Mouse (Mus musculus) natural killer cell, adult 2 months (primary cell): ENCODE data around the gene Myo3b.

Source experiments
- DNase-seq, 2 experiments: peaks; one replicate each; pipeline ENCODE4 v3.0.0; 2022; ENCODE audit warnings: low spot score in 2 of 2

Myo3b gene

DNA sequence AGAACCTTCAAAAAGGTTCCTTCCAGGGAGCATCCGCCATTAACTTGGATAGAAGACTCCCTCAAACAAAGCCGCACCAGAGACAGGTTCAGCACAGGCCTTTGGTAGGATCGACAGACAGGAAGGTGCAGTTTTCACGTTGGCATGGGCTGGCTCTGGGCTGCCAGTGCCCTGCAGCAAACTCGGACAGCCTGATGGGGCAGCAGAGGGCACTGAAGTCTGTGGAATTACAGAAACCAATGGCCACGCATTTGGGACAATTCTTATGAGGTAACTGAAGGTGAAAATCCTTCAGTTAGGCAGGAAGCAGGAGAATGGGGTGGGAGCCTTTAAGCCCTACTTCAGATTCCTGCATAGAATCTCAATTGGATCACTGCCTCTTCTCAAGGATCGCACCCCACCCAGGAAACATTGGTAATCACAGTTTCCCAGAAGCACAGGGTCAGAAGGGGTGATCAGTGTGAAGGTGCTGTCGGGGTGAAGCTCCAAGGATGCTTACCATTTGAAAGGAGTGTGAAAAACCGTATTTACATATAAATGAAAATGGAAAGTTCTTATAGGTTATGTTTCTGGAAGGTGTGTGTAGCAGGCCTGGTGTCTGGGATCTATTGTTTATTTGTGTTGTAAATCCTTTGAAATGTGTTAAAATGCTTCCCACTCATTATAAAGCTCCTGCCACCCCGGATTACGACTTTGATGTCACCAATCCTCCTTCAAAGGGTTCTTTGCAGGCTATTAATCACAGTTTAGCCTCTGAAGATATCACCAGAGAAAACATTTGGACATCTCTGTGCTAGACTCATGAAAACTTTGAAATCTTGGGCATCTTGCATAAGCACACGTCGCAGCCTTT, 239.7 kb downstream of the Myo3b start:
- DNase-seq: no peak

DNA sequence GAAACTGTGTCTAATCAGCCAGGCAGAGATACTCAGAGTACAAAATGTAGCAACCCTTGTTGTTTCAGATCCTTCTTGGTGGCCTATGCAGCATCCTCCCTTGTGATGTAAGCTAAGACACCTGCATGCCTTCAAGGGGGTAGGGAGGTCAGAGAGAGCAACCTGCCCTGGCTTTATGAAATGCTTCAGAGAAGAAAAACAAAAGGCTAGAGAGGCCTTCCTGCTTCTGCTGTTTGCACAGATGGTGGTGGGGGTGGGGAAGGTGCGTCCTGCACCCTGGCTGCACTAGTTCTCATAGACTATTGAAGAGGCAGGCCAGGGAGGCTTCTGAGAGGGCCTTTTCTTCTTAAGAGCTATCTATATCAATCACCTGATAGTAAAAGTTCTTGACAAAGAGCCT, 245.2 kb downstream of the Myo3b start:
- no peak for DNase-seq

DNA sequence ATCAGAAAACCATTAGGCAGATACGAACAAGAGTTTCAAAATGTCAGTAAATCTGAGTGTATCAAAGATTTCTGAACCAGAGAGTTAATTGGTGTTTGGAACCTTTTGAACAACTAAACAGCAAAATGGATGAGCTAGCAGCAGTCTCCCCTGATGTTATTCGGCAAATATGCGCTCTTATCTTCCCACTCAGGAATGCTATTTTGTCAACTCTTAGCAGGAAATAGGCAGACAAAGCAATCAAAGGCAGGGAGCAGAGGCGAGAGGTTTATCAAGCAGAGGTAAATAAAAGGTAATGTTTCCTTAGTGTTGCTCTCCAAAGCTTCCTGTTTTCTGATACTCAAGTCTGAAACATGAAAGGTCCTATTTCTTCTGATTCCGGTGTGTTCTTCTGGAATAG, 252.1 kb downstream of the Myo3b start:
- DNase-seq: no peak

DNA sequence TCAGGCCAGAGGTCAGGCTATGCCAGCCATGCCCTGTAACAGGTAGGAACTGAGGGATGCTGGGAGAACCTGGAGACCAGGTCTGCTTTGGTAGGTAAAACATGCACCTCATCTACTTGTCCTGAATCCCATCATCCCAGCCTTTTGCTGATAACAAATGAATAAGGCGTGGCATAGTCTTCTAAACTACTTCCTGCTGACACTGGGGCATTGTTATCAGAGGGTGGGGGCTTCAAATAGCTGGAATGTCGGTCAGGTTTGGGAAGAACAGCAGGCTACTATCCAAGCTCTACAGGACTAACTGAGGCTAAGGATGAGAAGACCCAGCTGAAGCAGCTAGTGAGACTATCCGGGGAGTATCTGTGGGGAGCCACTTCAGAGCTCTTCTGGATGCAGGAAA, 253.8 kb downstream of the Myo3b start:
- DNase-seq: no peak

DNA sequence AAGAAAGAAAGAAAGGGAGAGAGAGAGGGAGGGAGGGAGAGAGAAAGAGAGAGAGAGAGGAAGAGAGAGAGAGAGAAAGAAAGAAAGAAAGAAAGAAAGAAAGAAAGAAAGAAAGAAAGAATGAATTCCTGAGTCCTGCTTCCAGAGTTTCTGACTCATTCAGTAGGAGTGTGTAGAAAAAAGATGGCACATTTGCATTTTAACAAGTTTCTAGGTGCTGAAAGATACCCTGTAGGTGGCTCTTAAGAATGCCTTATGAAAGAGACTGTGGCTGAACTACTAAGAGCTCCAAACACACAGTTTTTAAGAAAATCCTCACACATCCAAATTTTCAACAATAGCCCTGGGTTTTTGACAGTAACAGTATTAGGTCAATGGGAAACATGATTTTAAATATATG, 264.0 kb downstream of the Myo3b start:
- DNase-seq: no peak

DNA sequence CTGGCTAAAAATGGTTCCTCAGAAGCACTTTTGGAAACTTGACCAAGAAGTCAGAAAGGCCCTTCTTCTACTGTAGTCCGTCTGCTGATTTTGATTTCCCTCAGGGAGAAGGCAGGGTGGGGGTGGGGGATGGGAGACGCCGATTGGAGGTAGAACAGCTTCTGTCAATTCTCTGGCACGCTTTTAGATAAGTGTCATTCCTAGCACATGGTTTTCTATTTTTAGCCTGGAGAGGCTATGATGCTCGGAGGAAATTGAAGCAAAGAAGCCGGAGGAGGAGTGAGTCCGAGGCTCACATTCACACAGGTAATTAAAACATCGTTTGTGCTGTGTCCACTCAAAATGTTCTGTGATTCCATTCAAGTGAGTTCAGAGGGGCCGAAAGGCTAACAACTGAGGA, 276.2 kb downstream of the Myo3b start:
- no peak for DNase-seq

DNA sequence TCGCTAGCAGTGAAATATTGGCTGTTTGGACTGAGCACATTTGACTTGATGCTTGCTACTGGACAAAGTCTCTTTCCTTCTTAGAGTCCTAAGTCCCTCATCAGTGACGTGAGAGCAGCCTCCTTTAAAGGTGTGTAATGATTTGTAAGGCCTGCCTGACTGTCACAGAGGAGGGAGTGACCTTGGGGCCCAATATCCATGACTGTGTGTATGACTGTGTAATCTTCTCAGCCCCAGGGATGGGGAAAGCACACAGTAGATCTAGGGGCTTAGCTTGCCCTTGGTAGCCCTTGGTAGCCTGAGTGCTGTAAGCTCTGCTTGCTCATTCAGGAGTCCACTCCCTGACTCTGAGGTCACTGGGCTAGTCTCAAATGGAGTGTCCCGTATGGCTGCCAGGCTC, 276.8 kb downstream of the Myo3b start:
- DNase-seq: no peak

DNA sequence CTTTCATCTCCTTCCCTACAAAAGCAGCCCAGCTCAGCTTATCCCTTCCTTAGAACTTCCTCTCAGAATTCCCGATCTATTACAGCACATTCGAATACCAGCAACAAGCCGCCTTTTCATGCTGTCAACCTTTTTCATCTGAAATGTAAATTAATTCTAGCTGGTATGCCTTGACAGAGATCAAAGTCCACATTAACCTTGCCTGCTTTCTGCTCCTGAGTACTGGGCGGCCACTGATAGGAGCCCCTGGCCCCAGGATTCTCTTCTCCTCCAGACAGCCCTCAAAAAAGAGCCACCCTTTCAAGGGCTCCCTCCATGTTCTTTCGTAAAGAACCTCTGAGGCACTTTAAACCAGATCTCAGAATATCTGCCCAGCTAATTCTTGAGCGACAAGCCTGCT, 278.9 kb downstream of the Myo3b start:
- no peak for DNase-seq

DNA sequence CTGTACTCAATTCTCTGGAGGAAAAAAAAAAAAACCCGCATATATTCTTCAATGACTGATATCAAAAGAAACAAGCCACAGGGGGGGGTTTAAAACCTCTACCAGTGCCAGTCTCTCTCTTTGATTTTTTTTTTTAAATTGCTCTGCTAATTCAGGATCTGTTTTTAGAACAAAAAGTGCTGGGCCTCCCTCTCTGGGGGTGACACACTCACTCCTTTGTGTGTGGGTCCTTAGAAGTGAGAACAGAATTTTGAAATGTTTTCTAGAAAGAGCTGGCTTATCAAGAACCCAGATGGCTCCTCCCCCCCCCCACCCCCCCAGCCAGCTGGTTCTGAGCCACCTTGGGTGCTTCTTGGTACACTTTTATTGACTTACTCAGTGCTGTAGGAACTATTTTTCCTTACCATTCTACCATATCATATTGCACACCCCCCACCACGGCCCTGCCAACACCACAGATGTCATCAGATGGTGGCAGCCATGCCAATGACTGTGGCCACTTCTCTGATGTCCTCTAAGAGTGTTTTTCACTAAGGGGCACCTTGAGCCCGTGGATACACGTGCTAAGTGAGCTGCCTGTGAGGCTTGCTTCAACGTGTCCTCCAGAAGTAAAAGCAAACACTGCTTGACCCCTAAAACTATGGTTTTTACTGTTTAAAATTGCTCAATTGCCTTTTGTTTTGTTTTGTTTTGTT, 280.1 kb downstream of the Myo3b start:
- no peak for DNase-seq

DNA sequence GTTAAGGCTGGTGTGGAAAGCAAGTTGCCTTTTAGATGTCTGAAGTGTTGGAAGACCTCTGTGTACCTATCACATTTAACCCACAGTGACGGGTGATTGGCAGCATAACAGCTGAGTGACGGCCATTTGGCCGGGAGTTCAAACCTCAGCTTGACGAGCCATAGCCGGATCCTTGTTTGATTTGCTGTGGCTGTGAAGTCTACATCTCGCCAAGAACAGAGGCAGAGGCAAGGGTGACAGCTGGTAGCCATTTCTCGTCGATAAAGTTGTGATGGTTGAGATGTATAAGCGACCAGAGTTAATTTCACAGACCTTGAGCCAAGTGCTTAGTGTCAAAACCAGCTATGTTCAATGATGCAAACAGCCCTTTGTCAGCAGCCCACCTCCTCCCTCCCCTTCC, 283.8 kb downstream of the Myo3b start:
- DNase-seq: no peak

DNA sequence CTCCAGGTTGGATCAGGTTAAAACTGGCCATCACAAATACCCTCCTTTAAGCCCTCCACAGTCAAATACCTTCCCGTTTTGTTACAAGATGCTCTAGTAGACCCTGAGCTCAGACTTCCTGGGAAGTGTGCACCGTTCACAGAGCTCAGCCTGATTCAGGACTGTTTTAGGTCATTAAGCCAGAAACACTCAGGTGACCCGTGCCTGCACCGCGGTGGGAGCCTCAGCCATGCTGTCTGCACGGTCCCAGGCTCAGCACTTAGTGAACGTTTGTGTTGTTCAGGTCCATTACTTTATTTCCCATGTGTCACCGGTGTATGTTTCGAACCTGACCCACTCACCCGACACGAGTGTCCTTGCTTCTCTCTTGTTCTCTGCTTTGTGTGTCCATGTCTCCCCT, 288.7 kb downstream of the Myo3b start:
- DNase-seq: no peak

DNA sequence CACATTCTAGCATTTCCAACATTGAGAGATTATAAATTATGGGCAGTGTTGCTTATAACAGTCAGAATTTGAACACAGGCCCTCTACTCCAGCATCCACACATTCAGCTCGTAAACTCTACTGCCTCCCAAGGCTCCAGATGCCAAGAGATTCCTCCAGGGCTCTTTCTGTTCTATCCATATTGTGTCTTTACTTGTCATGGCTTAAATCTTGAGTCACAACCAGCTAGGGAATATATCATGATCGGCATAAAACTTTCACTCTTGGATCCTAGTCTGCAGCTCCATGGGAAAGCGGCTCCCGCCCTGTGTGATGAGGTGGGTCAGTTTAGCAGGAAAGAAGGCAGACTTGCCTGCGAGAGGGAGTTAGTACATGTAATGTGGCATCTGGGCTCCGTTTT, 294.0 kb downstream of the Myo3b start:
- DNase-seq: no peak

DNA sequence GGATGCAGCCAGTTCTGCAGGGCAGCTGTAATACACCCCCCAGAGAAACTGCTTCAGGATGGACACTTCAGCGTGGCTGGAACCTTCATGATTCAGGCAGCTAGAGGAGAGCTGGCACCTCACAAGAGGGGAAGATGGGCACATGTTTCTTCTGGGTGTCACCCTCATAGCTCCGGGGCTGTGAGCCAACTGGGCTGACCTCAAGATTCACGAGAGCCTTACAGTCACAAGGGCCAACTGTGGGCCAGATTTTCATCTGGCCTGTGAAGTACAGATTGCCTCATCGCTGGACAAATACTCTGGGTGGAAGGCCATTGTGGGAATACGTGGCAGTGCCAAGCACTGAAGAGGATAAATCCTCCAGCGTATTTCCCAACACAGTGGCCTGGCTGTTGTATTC, 294.6 kb downstream of the Myo3b start:
- DNase-seq: no peak

DNA sequence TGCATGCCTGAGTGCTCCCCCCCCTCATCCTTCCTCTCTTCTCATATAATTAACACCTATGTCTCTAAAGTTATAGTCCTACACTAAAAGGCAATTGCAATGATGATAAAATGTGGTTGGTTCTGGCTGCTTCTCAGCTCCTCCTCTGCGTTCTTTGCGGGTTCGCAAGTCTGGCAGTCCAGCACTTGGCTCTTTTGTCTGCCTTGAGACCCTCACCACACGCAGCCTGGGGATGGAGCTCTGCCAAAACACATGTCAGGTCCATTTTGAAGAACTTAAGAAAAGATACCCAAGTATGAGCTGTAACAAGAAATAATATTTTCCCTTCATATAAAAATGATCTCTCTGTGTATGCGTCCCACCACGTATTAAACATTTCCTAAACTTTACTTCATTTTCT, 297.6 kb downstream of the Myo3b start:
- DNase-seq: no peak

DNA sequence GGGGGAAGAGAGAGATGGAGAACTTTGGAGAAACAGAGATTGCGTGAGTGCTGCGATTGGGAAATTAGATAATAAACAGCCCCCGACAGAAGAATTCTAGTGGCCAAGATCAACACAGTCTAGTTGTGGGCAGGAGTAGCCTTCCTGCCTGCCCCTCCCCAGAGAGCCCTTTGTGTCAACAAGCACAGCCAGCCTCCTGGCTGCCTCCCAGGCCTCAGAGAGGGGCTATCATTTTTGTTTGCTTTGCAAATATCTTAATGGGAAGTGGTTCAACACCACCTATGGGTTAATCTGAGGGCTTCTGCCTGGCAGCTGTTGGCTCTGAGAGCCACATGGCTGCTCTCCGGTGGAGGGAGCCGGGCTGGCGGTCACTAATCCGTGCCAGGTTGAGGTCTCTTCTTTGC, 298.3 kb downstream of the Myo3b start:
- DNase-seq: no peak

DNA sequence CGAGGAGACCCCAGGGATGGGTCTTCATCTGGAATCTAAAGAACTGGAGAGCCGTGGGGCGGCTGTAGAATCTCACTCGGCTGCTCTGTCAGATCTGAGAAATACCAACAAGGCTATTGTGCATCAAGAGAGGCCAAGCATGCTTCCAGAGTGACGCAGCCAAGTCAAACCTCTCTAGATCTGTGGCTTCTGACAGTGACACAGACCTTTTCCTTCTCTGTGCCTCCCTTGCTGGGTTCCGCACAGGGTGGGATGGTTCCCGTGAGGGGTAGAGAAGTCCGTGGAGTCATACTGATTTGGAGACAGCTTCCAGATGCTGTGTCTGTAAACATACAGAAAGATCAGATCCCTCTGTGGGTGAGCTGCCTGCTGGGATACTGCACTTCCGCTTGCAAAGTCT, 298.9 kb downstream of the Myo3b start:
- DNase-seq: no peak

DNA sequence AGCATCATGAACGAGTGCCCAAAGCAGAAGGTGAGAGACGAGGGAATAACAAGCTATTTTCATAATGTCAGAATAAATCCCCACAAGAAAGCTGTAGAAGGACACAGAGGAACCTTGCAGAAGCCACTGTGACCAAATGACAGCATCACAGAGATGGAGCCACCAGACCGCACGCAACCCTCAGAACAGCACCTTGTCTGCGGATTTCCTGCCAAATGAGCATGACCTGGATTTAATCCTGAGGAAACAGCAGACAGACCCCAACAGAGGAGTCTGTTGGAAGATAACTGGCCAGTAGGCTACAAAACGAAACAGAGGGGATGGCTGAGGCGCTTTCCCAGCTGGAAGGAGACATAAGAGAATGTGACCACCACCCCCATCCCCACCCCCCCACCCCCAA, 300.1 kb downstream of the Myo3b start:
- no peak for DNase-seq

DNA sequence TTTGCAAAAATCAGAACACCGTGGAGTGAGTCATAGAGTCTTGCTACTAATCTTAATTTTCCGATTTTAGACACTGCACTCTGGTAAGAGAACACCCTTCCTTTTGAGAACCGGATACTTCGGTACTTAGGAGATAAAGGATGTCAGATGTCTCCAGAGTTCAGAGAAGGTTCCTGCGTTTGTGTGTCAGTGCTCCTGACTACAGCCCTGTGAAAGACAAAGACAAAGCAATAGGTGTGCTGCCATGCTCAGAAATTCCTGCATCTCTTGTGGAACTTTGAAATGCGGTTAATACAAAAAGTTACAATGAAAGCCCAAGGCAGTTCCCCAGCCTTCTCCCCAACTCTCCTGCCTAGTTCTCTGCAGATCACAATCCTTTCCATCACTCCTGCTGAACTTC, 300.6 kb downstream of the Myo3b start:
- DNase-seq: no peak

DNA sequence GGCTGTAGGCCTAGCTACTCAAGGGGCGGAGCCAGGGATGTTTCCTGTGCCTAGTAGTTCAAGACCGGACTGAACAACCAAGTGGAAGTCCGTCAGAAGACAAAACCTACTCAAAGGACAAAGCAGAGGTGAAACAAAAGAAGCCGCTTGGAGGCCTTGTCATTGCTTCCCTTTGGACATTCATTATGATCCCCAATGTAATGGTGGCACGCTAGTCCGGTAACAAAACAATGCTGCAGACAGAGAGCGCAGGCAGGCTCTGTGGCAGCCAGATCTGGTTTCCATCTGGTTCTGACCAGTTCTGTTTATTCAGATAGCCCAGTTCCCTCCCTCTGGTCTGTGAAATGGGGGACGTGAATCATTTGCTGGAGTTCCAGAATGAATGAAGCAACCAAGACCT, 301.3 kb downstream of the Myo3b start:
- DNase-seq: no peak

DNA sequence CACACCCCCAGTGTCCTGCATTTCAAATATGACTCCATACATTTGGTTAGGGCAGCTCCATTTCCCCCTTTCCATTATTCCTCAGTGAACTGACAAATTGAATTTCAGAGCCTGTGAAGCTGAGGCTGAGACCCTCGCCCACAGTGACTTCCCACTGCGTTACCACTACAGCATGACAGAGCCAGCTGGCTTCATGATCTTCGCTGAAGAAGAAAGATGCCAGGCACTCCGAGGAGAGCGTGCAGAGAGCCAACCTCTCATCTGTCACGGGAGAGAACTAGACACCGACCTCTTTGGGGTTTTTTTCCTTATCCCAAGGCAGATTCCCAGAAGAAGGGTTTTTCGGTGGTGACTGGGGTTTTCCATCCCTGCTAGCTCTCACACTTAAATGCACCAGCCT, 306.2 kb downstream of the Myo3b start:
- no peak for DNase-seq

DNA sequence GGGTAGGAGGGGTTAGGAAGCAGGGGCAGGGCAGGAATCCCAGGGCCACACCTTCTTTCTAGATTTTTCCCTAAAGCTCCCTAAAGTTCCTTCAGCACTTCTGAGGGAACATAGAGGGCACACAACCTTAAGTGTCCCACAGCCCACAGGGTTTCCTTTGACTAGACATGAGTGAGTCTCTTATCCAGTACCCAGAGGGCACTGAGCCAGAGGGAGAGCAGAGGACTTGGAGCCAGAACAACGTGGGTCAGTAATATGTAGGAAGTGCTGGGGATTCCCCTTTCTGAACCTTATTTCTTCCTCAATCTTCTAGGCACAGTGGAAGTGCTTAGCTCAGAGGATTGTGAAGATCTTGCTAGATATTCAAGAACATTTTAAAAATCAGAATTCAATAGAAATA, 308.6 kb downstream of the Myo3b start:
- DNase-seq: no peak

DNA sequence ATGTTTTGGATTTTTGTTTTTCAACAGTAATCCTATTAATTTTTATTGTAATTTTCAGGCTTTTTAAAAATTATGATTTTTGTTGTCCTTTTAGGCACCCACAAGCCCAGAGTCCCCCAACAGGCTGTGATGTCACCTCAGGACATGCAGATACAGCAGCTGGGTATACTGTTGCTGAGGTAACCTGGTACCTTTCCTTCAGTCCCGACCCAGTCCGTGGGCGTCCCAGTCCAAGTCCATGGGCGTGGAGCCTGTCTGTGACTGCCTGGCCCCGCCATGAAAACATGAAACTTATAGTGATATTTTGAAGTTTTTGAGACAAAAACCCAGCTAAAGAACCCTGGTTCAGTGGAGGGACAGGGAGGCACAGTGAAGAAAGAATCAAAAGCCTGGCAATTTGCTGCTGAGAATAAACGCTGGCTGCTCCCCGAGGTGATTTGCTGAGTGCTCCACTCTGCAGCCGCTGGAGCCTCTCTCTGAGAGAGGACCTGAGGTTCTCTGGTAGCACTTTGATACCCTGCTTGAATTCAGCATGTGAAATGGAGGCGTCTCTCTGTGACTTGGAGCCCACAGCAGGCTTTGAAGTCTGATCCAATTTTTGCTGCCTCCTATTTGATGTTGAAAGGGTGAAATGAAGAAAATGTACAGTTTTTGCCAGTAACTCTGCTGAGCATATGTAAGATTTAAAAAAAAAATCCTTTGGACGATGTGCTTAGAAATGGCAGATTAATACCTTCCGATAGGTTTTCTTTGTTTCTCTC, 310.0 kb downstream of the Myo3b start:
- DNase-seq: no peak
